Mouse (Mus musculus) neutrophil, adult 5-6 weeks (primary cell): Measurements from ENCODE around the gene Atp7b. TPM values are rescaled to one million over a fixed set of nuclear protein-coding genes. Genes with fewer than 3 reads are reported as not detected.

ENCODE experiments used
- ATAC-seq: fragments of 151-379, 151-347 bp; 2 replicates; pipeline ENCODE4 v1.8.0; 2017; ENCODE audit warnings: mild to moderate bottlenecking, moderate TSS enrichment; ENCODE audit not compliant: insufficient number of reproducible peaks, poor library complexity, low FRiP score, severe bottlenecking; ENCODE audit errors: extremely low read depth
- total RNA-seq: library from RNA; stranded (forward); fragments of 200-1000 nt; gene quantifications from 2 replicates; pipeline ENCODE4 v1.2.3, GENCODE M21; 2017

Gene Atp7b
- total RNA-seq, 1 experiment from 2014 or later: not detected

DNA sequence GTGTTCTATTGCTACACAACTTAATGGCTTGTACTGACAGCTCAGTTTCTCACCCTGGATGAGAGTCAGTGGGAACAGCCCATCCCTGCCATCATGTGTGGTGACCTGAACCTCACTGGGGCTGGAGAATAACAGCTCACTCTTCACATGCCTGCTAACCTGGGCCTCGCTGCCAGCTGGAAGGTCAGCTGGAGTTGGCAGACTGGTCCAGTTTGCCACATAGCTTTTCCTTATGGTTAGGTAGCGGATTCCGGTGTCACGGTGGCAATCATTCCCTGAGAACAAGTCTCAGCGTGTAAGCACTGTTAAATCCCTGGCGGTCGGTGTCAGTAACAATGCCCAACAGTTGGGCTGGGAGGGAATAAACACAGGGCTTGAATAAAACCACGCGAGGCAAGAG is 24.0 kb downstream of the Atp7b start:
- ATAC-seq: no peak

DNA sequence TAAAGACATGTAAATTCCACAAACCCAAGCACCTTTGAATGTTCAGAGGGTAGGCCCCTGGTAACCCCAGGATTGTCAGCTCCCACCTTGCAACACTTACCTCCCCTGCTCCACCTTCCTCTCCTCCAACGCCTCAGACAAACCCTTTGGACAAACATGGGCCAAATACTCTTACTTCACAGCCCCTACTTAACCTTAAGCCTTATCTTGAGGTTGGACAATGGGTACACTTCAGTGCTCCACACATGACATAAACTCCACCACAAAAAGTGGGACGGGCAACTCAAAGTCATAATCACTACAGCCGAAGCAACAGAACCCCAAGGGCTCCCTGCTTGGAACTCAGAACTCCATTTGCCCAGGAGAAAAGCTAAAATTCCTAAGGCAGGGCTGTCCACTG is 29.1 kb downstream of the Atp7b start:
- no peak for ATAC-seq

DNA sequence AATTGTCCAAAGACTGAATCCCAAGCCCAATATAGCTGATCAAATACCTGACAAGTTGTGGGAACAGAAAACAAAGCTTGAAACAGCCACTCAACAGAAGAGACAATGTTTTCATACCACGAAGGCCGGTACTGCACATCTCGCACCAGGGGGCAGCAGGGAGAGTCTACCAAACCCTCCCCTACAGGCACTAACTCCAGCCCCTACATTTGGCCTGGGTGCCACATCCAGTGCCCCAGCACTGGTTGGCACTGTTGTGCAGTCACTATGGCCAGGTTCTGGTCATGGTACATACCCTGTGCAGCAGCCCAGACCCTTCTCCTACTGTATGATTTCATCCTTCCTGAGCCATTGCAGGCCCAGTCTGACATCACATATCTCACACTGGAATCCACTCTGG is 31.1 kb downstream of the Atp7b start:
- ATAC-seq: no peak

DNA sequence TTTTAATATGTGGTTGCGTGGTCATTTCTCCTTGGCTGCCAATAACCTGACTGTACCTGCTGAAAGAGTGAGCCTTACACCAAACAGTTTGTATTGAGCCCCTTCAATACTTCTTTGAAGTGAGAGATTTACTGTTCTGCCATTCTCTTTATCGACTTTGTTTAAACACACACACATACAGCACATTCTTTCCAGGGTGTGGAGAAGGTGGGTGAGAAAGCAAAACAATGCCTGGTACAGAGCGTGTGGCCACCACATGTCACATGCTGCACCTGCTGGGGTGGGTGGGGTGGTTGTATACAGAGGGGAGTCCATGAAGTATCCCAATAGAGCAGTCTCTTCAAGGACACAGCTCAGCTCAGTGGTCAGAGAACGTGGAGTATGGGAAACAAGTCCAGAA is 34.9 kb downstream of the Atp7b start:
- ATAC-seq: no peak

DNA sequence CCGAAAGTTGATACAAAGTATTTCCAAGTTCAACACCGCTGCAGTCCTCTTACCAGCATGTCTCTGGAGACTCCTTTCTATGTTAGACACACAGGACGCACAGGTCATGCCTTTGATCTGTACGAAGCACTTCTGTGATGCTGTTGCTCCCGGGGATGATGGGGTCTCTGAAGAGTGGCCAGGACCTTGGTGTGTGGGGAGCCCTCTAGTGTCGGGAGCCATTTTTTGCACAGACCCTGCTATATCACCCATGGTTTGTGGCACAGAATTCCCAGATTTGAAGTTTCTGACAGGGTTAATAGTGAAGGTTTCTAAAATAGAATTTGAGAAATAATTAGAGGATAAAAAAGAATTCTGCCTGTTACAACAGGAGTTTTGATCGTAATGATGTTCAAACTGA is 37.9 kb downstream of the Atp7b start:
- ATAC-seq: no peak

DNA sequence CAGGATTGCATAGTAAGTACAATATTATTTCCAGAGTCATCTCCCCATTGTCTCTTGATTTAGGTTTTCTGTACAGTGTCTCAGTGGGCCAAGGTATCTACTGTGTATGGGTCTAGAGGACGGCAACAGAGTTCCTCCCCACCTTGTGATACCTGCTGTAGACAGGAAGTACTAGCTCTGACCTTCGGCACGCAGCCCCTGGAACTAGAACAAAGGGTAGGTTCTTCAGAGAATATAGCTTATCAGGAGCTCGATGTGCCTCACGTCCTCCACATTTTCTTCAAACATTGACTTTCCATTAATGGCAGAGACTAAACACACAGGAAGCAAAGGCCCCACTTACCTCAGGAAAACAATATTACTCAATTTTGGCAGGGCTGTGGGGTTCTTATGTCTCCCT is 40.6 kb downstream of the Atp7b start:
- no peak for ATAC-seq

DNA sequence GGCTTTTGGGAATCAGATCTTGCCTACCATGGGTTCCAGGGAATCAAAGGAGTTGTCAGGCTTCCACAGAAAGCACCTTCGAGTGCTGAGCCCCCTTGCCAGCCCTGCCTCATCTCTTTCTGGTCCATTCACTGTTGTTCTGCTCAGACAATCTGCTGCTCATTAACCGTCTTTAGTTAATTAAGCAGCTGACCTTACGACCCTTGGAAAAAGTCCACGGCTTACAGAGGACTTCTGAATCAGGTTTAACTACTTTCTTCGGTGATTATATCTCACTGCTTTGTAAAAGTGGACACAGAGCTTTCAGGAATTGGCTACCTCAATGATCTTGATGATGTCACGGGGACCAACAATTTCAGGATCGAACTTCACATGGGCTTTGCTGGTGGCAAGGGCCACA is 42.4 kb downstream of the Atp7b start:
- ATAC-seq: no peak

DNA sequence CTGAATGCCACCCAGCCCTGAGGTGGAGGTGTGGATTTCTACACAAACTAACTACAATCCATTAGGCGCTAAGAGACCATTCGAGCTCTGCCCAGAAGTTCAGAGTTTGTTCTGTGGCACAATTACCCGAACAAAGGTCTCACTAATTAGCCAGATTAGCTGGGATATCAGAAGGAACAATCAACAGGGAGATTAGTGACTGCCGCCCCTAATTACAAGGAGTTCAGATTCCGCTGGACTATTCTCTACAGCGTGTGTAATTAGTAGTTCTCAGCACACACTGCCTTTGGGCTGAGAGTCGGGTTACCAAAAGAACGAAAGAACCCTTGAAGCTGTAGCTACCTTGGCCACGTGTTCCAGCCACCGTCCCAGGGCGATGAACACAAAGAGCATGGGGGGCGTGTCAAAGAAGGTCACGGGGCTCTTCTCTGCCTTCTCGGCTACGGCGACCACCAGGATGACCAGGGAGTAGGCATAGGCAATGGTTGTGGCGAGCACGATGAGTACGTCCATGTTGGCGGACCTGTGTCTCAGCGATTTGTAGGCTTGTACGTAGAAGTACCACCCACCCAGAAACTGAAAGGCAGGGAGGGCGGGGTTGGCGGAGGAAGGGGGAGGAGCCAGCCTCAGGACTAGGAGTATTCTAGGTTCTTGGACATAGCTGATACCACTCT is 46.9 kb downstream of the Atp7b start:
- peak; percentile 16; the same call in 1 of the 2 replicates for ATAC-seq

DNA sequence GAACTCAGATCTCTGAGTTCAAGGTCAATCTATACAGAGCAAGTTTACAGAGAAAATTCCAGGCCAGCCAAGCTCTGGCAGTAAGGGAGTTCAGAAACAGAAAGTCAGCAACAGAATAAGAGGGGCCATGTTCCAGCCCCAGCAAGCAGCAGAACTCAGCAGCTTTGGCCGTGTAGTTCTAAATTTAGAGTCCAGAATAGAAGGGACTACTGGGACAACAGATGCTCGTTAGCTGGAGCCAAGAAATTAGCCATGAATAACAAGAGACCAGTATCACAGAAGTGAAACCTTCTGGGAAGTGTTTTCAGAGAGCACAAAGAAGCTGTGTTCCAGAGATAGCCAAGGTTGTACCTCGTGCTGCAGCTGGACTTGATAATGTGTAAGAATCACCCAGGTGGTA is 50.7 kb downstream of the Atp7b start:
- ATAC-seq: no peak

DNA sequence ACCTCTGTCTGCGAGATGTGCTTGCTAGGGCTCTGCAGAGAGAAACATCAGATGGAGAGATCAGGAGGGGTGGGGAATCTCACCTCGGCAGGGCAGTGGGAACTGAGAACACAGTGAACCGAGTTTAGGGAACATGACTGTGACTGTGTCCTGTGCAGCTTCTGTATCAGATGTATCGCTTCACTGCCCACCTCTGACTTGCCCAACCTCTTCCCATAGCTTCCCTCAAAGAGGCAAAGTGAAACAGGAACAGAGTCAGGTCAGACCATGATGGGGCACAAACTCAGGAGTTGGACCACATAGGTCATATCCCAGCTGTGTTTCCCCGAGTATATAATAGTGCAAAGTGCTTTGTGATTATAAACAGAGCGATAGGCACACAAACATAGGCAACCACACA is 53.7 kb downstream of the Atp7b start:
- no peak for ATAC-seq

DNA sequence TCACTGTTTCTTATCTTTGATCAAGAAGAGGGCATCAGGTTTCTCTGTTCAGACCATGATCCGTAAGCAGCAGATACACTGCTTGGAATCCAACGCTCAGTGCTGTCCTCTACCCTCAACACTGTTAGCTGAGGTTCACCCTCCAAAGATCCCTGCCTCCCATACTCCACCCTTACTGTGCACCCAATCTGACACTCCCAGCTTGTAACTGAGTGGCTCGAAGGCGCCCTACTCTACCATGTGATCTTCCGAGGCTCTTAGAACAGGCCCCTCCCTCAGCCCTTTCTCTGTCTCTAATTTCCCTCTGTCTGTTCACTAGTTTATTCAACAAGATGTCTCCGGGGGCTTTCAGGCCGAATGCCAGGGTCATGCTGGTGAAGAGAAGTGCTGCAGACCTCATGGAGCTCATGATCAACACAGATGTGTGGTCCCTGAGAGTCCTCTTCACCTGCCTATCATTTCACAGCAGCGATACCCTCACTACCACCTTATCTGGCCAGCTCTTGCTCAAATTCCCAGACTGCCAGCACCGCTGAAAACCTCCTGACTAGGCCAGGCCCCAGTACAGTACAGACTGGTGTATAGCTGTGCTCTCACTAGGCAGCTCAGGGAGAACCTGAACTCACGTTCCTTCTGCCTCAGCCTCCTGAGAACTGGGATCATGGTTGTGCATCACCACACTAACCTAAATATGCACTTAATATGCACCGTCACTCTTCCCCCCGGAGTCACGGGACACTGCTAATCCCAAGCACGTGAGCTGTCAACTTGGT is 55.2 kb downstream of the Atp7b start:
- ATAC-seq: no peak

DNA sequence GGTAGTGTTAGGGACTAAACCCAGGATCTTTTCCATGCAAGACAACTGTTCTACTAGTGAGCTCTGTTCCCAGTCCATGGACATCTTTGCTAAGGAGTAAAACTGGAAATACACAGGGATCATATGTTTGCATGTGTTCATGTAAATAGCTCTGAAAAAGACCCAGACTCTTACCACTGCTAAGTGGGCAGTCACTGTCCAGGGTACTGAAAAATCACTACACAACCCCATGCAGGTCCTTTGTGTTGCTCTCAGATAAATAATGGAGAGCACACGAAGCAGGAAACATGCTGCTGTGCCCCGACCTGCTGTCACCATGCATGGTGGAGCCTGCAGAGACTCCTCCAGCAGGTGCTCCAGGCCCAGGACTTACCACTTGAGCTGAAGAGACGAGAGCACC is 64.9 kb downstream of the Atp7b start:
- ATAC-seq: no peak

DNA sequence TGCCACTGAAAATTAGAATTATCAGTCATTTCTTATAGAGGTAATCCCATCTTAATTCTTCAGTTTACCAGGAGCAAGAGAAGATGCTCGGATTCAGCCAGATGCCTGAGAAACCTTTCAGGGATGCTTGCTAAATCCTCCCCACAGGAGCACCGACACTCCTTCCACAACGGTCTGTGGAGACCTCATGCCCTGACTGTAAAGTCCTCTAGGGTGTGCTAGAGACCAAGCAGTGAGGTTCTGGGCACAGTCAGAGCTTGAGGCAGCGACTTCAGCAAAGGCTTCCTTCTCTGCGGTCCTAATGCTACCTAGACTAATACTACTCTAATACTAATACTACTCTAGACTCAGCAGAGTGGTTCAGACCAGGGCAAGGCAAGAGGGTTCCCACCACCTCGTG is 67.9 kb downstream of the Atp7b start:
- 0 out of 2 replicates have a peak, but pooled peaks have one; percentile 26 for ATAC-seq

DNA sequence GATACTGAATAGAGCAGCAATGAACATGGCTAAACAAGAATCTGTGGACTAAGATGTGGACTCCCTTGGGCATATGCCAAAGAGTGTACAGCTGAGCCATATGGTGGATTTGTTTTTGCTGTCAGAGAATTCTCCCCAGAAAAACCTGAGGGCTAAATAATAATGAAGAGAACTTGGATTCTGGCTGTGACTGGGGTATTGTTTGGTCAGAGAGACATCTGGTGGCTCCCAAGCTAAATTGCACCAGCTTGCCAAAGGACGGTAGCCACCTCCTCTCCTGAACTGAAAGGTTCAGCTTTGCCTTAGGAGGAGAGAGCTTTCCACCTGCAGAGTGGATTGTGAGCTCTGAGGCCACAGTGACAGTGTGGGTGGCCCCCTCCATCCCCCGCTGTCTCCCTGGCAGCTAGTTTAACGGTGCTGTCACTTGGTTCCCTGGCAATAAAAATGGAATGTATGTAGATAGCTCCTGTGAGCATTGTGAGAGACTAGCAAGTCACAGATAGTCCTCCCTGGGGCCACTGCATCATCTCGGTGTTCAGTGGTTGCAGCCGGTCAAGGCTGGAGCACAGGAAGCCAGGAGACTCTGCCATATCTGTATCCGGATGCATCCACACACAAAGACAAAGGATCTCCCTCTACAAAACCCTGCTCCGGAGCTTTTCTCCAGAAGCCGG is 78.3 kb downstream of the Atp7b start:
- no peak for ATAC-seq

DNA sequence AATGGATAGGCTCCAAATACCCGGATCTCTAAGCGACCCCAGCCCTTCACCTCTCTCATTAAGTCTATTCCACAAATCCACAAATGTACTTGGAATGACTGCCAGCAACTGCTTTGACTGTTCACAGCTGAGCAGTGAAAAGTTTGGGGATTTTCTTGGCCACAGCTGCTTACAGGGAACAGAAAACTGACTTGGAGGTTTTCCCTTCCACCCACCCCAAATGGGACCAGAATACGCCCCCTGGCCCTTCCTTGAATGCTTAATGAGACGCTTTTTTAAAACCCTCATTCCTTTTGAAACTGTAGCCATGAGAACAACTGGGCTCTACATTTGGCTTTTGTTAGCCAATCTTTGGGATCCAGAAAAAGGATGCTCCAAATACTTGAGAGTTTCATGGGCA is 81.9 kb downstream of the Atp7b start:
- no peak for ATAC-seq

DNA sequence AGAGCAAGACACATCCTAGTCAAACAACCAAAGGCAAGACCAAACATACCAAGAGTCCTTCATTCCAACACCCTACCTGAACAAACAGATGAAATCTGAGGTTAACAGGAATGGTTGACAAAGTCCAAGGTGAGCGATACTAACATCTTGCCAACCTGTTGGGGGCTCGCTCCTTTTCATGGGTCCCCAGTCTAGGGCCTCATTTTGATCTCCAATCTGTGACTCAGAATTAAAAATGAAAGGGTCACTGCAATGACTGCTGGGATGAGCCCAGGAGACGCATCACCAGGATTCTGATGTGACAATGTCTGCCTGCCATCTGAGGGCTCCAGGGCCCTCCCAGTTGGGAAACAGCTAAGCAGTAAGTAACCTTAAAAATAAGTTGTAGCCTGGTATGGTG is 90.6 kb downstream of the Atp7b start, which contains the start of gene Ccdc70:
Gene Ccdc70 (plus strand): TSS at position 301 of the 400 bp plus-strand sequence.
- no peak for ATAC-seq

DNA sequence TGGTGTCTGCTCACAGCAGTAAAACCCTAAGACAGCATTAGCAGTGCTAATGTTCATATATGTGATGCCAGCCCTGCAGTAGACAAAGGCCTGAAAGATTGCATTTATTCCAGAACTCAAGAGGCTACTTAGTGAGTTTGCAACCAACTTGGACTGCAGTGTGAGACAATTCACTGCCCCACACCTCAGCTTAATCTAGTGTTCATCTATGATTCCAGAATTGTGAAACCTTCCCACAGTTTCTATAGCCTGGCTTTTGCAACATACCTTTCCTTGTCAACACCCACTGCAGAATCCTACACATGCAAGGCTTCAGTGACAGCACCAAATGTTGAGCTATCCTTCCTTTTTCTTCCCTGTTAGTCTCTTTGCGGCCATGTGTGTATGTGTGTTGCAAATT is 93.5 kb downstream of the Atp7b start:
- no peak for ATAC-seq

DNA sequence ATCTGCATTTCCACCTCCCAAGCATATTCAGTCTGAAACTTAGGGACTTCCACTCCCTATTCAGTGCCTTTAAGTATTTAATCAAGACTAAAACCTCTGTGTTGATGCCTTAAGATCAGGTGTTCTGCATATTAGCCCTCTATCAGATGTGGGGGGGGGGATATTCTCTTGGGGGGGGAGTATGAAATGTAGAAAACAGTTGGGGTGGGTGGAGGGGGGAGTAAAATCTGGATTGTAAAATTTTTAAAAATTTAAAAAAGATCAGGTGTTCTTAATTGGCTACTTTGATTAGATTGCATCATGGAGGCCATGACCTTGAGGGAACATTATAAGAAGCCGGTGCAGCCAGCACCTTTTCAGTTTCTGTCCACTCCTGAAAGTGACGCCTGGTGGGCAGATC is 101.7 kb downstream of the Atp7b start, which contains the start of gene Fam90a1a:
Gene Fam90a1a (plus strand): TSS at position 301 of the 400 bp plus-strand sequence.
- ATAC-seq: no peak

DNA sequence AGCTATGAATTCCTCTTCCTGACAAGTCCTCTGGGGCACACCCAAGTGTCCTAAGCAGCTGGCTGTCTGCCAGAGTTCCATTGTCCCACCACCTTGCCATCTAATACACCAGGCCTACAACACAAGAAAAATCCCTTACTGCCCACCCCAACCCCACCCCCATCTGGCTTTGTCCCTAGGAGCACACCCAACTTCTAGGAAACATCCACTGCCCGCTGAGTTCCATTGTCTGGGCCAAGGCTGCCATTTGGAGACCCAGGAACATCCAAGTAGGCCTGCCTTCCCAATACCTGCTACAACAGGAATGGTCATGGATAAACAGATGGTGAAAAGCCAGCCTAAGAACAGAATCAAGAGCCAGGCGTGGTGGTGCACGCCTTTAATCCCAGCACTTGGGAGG is 103.8 kb downstream of the Atp7b start:
- ATAC-seq: no peak

DNA sequence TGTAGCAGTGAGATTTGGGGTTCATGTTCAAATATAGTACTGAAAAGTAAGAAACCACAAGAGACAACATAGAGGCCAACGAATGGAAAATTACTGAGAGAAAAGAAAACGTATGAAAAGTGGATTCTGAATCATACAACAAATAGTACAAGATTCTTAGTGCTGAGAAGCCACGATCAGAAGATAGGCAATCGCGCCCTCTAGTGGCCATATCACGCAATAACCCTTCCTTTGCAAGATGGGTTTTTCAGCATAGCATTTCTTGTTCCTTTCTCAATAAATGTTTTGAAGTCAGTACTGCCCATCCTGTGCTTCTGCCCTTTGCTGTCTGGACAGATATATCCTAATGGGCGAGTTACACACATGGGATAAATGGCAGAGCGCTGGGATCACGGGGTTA is 104.8 kb downstream of the Atp7b start:
- ATAC-seq: no peak
